22 mouse cellular contexts compared by ENCODE assay signal in the genomic region with DNA sequence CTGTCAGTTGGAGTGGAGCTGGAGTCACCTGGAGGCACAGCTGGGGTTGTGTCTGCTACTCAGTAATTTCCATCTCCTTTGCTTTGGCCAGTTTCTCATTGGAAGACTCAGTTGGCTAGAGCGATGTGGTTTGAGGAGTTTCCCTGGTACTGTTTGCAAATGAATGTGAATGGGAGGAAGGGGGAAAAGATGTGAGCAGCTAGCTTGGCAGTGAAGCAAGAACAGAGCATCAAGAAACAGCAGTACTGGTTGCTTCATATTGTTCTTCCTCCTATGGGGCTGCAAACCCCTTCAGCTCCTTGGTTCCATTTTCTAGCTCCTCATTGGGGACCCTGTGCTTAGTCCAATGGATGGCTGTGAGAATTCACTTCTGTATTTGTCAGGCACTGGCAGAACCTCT. TPM values are rescaled to one million over a fixed set of nuclear protein-coding genes. Genes with fewer than 3 reads are reported as not detected.
DNase-seq lines count a peak whose midpoint lies in the region; ATAC-seq and TF ChIP-seq lines count a peak whose summit lies in the region.
"Had no signal": no experiment of that assay in that cellular context is flagged by ENCODE, and none has a peak within 500 bp of the region (broad histone marks: within the 10 kb centered on the region; RNA-seq: fewer than 3 reads in every experiment).

No protein-coding gene starts in this region.

- no peak for ATAC-seq in liver, embryonic 15.5 days (ENCODE audit: insufficient read depth)
- ATAC-seq in liver, embryonic 12.5 days = no peak
- ATAC-seq in megakaryocyte, adult 5-6 weeks (ENCODE audit: poor library complexity, severe bottlenecking) = peak; percentile 69
- no peak for ATAC-seq in lung, postnatal 0 days
- ATAC-seq: forebrain, embryonic 13.5 days had no signal

- no peak for TF ChIP-seq EP300 in lung, postnatal 0 days (IDR thresholded peaks at IDR 0.05)

- H3K27me3 ChIP-seq in liver, embryonic 15.5 days = no peaks in the 10 kb centered on the region
- no peaks in the 10 kb centered on the region for H3K27me3 ChIP-seq in liver, embryonic 12.5 days (replicated peaks)
- H3K27me3 ChIP-seq in lung, postnatal 0 days (replicated peaks; ENCODE audit: insufficient read depth, low read length) = no peaks in the 10 kb centered on the region
- H3K27me3 ChIP-seq: forebrain, embryonic 13.5 days; hindbrain, embryonic 15.5 days had no signal

- H3K4me1 ChIP-seq in liver, embryonic 15.5 days (replicated peaks) = peaks cover 25% of the 10 kb centered on the region
- peaks cover 25% of the 10 kb centered on the region for H3K4me1 ChIP-seq in liver, embryonic 12.5 days
- peaks cover 5% of the 10 kb centered on the region for H3K4me1 ChIP-seq in cortical plate, adult 2 months (ENCODE audit: control insufficient read depth, insufficient read depth, low read length)
- H3K4me1 ChIP-seq in lung, postnatal 0 days (ENCODE audit: insufficient read depth, low read depth, low read length) = 0 out of 2 replicates have a peak, but pooled peaks cover 2% of the 10 kb centered on the region
- H3K4me1 ChIP-seq: forebrain, embryonic 13.5 days had no signal

- DNase-seq in urinary bladder, adult 2 months (ENCODE audit: low spot score) = no peak
- no peak for DNase-seq in lung, postnatal 0 days (ENCODE audit: low spot score)
- DNase-seq: adrenal gland, adult 8-10 months; adrenal gland, postnatal 36 days; cerebellum, adult 11 months; cerebellum, adult 9-10 months; cerebellum, postnatal 36 days; gastrocnemius, postnatal 14 days; heart, postnatal 10 days had no signal

- 68% methylated on average over 1 of the region's 1 CpGs for WGBS in liver, embryonic 15.5 days (ENCODE audit: insufficient replicate concordance)
- WGBS in liver, embryonic 12.5 days (ENCODE audit: insufficient replicate concordance) = 81% methylated on average over 1 of the region's 1 CpGs
- 86% methylated on average over 1 of the region's 1 CpGs for WGBS in lung, postnatal 0 days

- no peak for TF ChIP-seq CTCF in cortical plate, adult 2 months (IDR thresholded peaks at IDR 0.05; ENCODE audit: extremely low read depth, insufficient read depth, low read length)
- no peak for TF ChIP-seq CTCF in lung, postnatal 0 days (IDR thresholded peaks at IDR 0.05)

- no peaks in the 10 kb centered on the region for H3K9me3 ChIP-seq in liver, embryonic 15.5 days (replicated peaks)
- no peaks in the 10 kb centered on the region for H3K9me3 ChIP-seq in liver, embryonic 12.5 days (replicated peaks)
- H3K9me3 ChIP-seq in lung, postnatal 0 days (ENCODE audit: low read length) = no peaks in the 10 kb centered on the region
- H3K9me3 ChIP-seq: embryonic facial prominence, embryonic 10.5 days; forebrain, embryonic 13.5 days; G1E; heart, embryonic 10.5 days; hindbrain, embryonic 15.5 days had no signal

- H3K27ac ChIP-seq in liver, embryonic 15.5 days (replicated peaks) = 0 out of 2 replicates have a peak overlapping the region, but pooled peaks have one; percentile 6
- H3K27ac ChIP-seq in liver, embryonic 12.5 days = no peak overlapping the region
- 0 out of 2 replicates have a peak overlapping the region, but pooled peaks have one; percentile 63 for H3K27ac ChIP-seq in cortical plate, adult 2 months (ENCODE audit: insufficient read depth, low read length)
- H3K27ac ChIP-seq in lung, postnatal 0 days (ENCODE audit: low read length) = no peak overlapping the region
- H3K27ac ChIP-seq: embryonic facial prominence, embryonic 10.5 days; forebrain, embryonic 13.5 days; heart, embryonic 10.5 days; hindbrain, embryonic 15.5 days had no signal

- H3K4me2 ChIP-seq in liver, embryonic 15.5 days = no peak overlapping the region
- no peak overlapping the region for H3K4me2 ChIP-seq in liver, embryonic 12.5 days
- no peak overlapping the region for H3K4me2 ChIP-seq in lung, postnatal 0 days (replicated peaks; ENCODE audit: low read depth, low read length)
- H3K4me2 ChIP-seq: forebrain, embryonic 13.5 days; hindbrain, embryonic 15.5 days had no signal

- H3K4me3 ChIP-seq in liver, embryonic 15.5 days (replicated peaks) = no peak overlapping the region
- H3K4me3 ChIP-seq in liver, embryonic 12.5 days = no peak overlapping the region
- no peak overlapping the region for H3K4me3 ChIP-seq in cortical plate, adult 2 months (ENCODE audit: insufficient read depth, low read length)
- no peak overlapping the region for H3K4me3 ChIP-seq in lung, postnatal 0 days (ENCODE audit: low read depth, low read length)
- H3K4me3 ChIP-seq: embryonic facial prominence, embryonic 10.5 days; forebrain, embryonic 13.5 days; heart, embryonic 10.5 days; hindbrain, embryonic 15.5 days had no signal

- no peak overlapping the region for H3K9ac ChIP-seq in liver, embryonic 15.5 days
- H3K9ac ChIP-seq in liver, embryonic 12.5 days = no peak overlapping the region
- no peak overlapping the region for H3K9ac ChIP-seq in lung, postnatal 0 days (replicated peaks; ENCODE audit: low read depth)
- H3K9ac ChIP-seq: forebrain, embryonic 13.5 days; forebrain, postnatal 0 days; hindbrain, embryonic 15.5 days had no signal

- H3K36me3 ChIP-seq in liver, embryonic 15.5 days (replicated peaks) = no peaks in the 10 kb centered on the region
- peaks cover 8% of the 10 kb centered on the region; the same call in 1 of the 2 replicates for H3K36me3 ChIP-seq in liver, embryonic 12.5 days
- no peaks in the 10 kb centered on the region for H3K36me3 ChIP-seq in lung, postnatal 0 days (ENCODE audit: insufficient read depth, low read length)

- TF ChIP-seq POLR2A in cortical plate, adult 2 months (IDR thresholded peaks at IDR 0.05; ENCODE audit: extremely low read depth, insufficient read depth, low read length) = no peak

RNA-seq across cellular contexts. Expression of a gene that starts 52.5 kb away (rescaled TPM):
- polyA plus RNA-seq in liver, embryonic 15.5 days (2015; fragmentation: Nextera tagmentation; extraction: Ambion mirVana) = not detected in 2 replicates
- polyA plus RNA-seq in liver, embryonic 12.5 days (2016; fragmentation: Nextera tagmentation; extraction: Ambion mirVana) = not detected in 2 replicates
- not detected in 2 replicates for polyA plus RNA-seq in cortical plate, adult 2 months (2012; rRNA removed)
- not detected in 2 replicates for total RNA-seq in megakaryocyte, adult 5-6 weeks (2015)
- not detected in 2 replicates for total RNA-seq in megakaryocyte, adult 5-6 weeks (2017)
- 0.97 and 1.3 TPM in 2 replicates for polyA plus RNA-seq in urinary bladder, adult 2 months (2012; rRNA removed)
- 0.10 TPM in 2 replicates for polyA plus RNA-seq in lung, postnatal 0 days (2015; fragmentation: Nextera tagmentation; extraction: Ambion mirVana)
- total RNA-seq: adrenal gland, adult 8-10 months; adrenal gland, postnatal 36 days; forebrain, postnatal 0 days; gastrocnemius, adult 18-20 months; gastrocnemius, postnatal 14 days; hematopoietic stem cell, adult 5-6 weeks had no signal
- polyA plus RNA-seq: brain, embryonic 14.5 days; forebrain, embryonic 13.5 days; G1E; hindbrain, embryonic 15.5 days had no signal

RNA-seq across cellular contexts. Expression of a gene that starts 56.7 kb away (rescaled TPM):
- polyA plus RNA-seq in liver, embryonic 15.5 days (2015; fragmentation: Nextera tagmentation; extraction: Ambion mirVana) = 3.7 and 4.3 TPM in 2 replicates
- 5.6 and 7.5 TPM in 2 replicates for polyA plus RNA-seq in liver, embryonic 12.5 days (2016; fragmentation: Nextera tagmentation; extraction: Ambion mirVana)
- 14.6 and 14.7 TPM in 2 replicates for polyA plus RNA-seq in cortical plate, adult 2 months (2012; rRNA removed)
- 16.8 and 17.9 TPM in 2 replicates for total RNA-seq in megakaryocyte, adult 5-6 weeks (2015)
- 28.2 and 29.7 TPM in 2 replicates for total RNA-seq in megakaryocyte, adult 5-6 weeks (2017)
- polyA plus RNA-seq in urinary bladder, adult 2 months (2012; rRNA removed) = 6.7 and 6.8 TPM in 2 replicates
- polyA plus RNA-seq in lung, postnatal 0 days (2015; fragmentation: Nextera tagmentation; extraction: Ambion mirVana) = 12.0 and 13.2 TPM in 2 replicates

Comparison
In these comparisons a context has a peak if more than half of its experiments do, and no peak if none do; other contexts are left out.
1. H3K27ac ChIP-seq: peak in liver, embryonic 15.5 days (single experiment) and cortical plate, adult 2 months (single experiment); none in liver, embryonic 12.5 days (single experiment) and lung, postnatal 0 days (single experiment).